Comparison of ENCODE assay signal across 8 mouse cellular contexts in genomic region chr16:18775621-18776555, GRCm38 (mm10). TPM values are rescaled to one million over a fixed set of nuclear protein-coding genes. Genes with fewer than 3 reads are reported as not detected.
DNase-seq lines count a peak whose midpoint lies in the region; ATAC-seq and TF ChIP-seq lines count a peak whose summit lies in the region.

No protein-coding gene starts in this region.

- H3K9me3 ChIP-seq in heart, postnatal 0 days (replicated peaks; ENCODE audit: control insufficient read depth, low read length), result no peaks in the 10 kb centered on the region
- no peaks in the 10 kb centered on the region for H3K9me3 ChIP-seq in limb, embryonic 13.5 days
- H3K9me3 ChIP-seq in midbrain, embryonic 15.5 days, result no peaks in the 10 kb centered on the region

- H3K4me3 ChIP-seq in heart, postnatal 0 days (ENCODE audit: low read depth, low read length), result peak overlapping the region; percentile 54
- peak overlapping the region; percentile 47 for H3K4me3 ChIP-seq in limb, embryonic 13.5 days
- peak overlapping the region; percentile 40; the same call in 1 of the 2 replicates for H3K4me3 ChIP-seq in midbrain, embryonic 15.5 days

- peak overlapping the region; percentile 65 for H3K4me2 ChIP-seq in heart, postnatal 0 days (ENCODE audit: low read depth, low read length)
- peak overlapping the region; percentile 76 for H3K4me2 ChIP-seq in limb, embryonic 13.5 days (replicated peaks)
- peak overlapping the region; percentile 61 for H3K4me2 ChIP-seq in midbrain, embryonic 15.5 days

- TF ChIP-seq CTCF in heart, postnatal 0 days (IDR thresholded peaks at IDR 0.05; ENCODE audit: low read depth), result no peak

- peak overlapping the region; percentile 81 for H3K27ac ChIP-seq in heart, postnatal 0 days (ENCODE audit: low read depth)
- H3K27ac ChIP-seq in limb, embryonic 13.5 days, result no peak overlapping the region
- no peak overlapping the region for H3K27ac ChIP-seq in midbrain, embryonic 15.5 days

- peak; percentile 57 for ATAC-seq in heart, postnatal 0 days (ENCODE audit: insufficient read depth, low read depth)
- no peak for ATAC-seq in limb, embryonic 13.5 days (ENCODE audit: low FRiP score, low read depth)
- no peak for ATAC-seq in midbrain, embryonic 15.5 days (replicated peaks)

- TF ChIP-seq EP300 in heart, postnatal 0 days (IDR thresholded peaks at IDR 0.05; ENCODE audit: low read depth), result peak; percentile 67; the same call in 1 of the 2 replicates

- 47% methylated on average over 18 of the region's 18 CpGs for WGBS in heart, postnatal 0 days
- 39% methylated on average over 18 of the region's 18 CpGs for WGBS in limb, embryonic 13.5 days
- 26% methylated on average over 18 of the region's 18 CpGs for WGBS in midbrain, embryonic 15.5 days

- peaks cover 34% of the 10 kb centered on the region for H3K27me3 ChIP-seq in heart, postnatal 0 days (ENCODE audit: control insufficient read depth, insufficient read depth, low read length)
- H3K27me3 ChIP-seq in limb, embryonic 13.5 days, result peaks cover 68% of the 10 kb centered on the region
- peaks cover 38% of the 10 kb centered on the region for H3K27me3 ChIP-seq in midbrain, embryonic 15.5 days (replicated peaks)

- no peak overlapping the region for H3K9ac ChIP-seq in heart, postnatal 0 days (replicated peaks; ENCODE audit: low read depth, low read length)
- no peak overlapping the region for H3K9ac ChIP-seq in limb, embryonic 13.5 days
- no peak overlapping the region for H3K9ac ChIP-seq in midbrain, embryonic 15.5 days

- H3K36me3 ChIP-seq in heart, postnatal 0 days (replicated peaks; ENCODE audit: control insufficient read depth, insufficient read depth, low read length), result no peaks in the 10 kb centered on the region
- H3K36me3 ChIP-seq in limb, embryonic 13.5 days, result peaks cover 11% of the 10 kb centered on the region
- no peaks in the 10 kb centered on the region for H3K36me3 ChIP-seq in midbrain, embryonic 15.5 days (replicated peaks)

- peak; percentile 16 for DNase-seq in kidney, adult 9 months
- DNase-seq in kidney, adult 8-10 months, result no peak
- no peak for DNase-seq in heart, postnatal 0 days (ENCODE audit: low spot score)
- DNase-seq in cerebellum, adult 18-20 months, result no peak
- no peak for DNase-seq in Muller cell, postnatal 12 days (ENCODE audit: inconsistent ontology term)
- no peak for DNase-seq in layer of hippocampus, adult 18-20 months (ENCODE audit: low spot score in 2 of 2)

- H3K4me1 ChIP-seq in heart, postnatal 0 days (ENCODE audit: control insufficient read depth, insufficient read depth), result no peaks in the 10 kb centered on the region
- H3K4me1 ChIP-seq in limb, embryonic 13.5 days, result peaks cover 15% of the 10 kb centered on the region
- peaks cover 19% of the 10 kb centered on the region; the same call in 1 of the 2 replicates for H3K4me1 ChIP-seq in midbrain, embryonic 15.5 days

RNA-seq across cellular contexts. Expression of gene Cldn5, which starts 0.8 kb away (rescaled TPM):
- 89.6 and 108 TPM in 2 replicates for total RNA-seq in heart, postnatal 0 days (2014; rRNA removed; ENCODE audit: low replicate concordance)
- polyA plus RNA-seq in heart, postnatal 0 days (2015; fragmentation: Nextera tagmentation; extraction: Ambion mirVana), result 44.8 and 54.2 TPM in 2 replicates
- polyA plus RNA-seq in limb, embryonic 13.5 days (2015; fragmentation: Nextera tagmentation; extraction: Ambion mirVana), result 22.4 and 27.0 TPM in 2 replicates
- 107 and 132 TPM in 2 replicates for polyA plus RNA-seq in midbrain, embryonic 15.5 days (2015; fragmentation: Nextera tagmentation; extraction: Ambion mirVana)
- 10 to 100 TPM; 33.2 to 44.5 TPM for total RNA-seq in layer of hippocampus, adult 18-20 months (2021)

RNA-seq across cellular contexts. Expression of gene Ufd1, which starts 35.7 kb away (rescaled TPM):
- total RNA-seq in heart, postnatal 0 days (2014; rRNA removed; ENCODE audit: low replicate concordance), result 31.5 and 62.7 TPM in 2 replicates
- polyA plus RNA-seq in heart, postnatal 0 days (2015; fragmentation: Nextera tagmentation; extraction: Ambion mirVana), result 70.2 and 74.4 TPM in 2 replicates
- 117 and 119 TPM in 2 replicates for polyA plus RNA-seq in limb, embryonic 13.5 days (2015; fragmentation: Nextera tagmentation; extraction: Ambion mirVana)
- 107 and 122 TPM in 2 replicates for polyA plus RNA-seq in midbrain, embryonic 15.5 days (2015; fragmentation: Nextera tagmentation; extraction: Ambion mirVana)
- total RNA-seq in layer of hippocampus, adult 18-20 months (2021), result 10 to 100 TPM; 97.5 to 98.3 TPM

RNA-seq across cellular contexts. Expression of gene Cdc45, which starts 35.9 kb away (rescaled TPM):
- 16.3 and 25.7 TPM in 2 replicates for total RNA-seq in heart, postnatal 0 days (2014; rRNA removed; ENCODE audit: low replicate concordance)
- 10.3 and 12.1 TPM in 2 replicates for polyA plus RNA-seq in heart, postnatal 0 days (2015; fragmentation: Nextera tagmentation; extraction: Ambion mirVana)
- polyA plus RNA-seq in limb, embryonic 13.5 days (2015; fragmentation: Nextera tagmentation; extraction: Ambion mirVana), result 45.3 and 46.8 TPM in 2 replicates
- 6.9 and 8.5 TPM in 2 replicates for polyA plus RNA-seq in midbrain, embryonic 15.5 days (2015; fragmentation: Nextera tagmentation; extraction: Ambion mirVana)
- 1 to 10 TPM; 2.0 to 2.2 TPM for total RNA-seq in layer of hippocampus, adult 18-20 months (2021)
